Mouse (Mus musculus): ENCODE data around the gene Olfr352.

Gene Olfr352

DNA sequence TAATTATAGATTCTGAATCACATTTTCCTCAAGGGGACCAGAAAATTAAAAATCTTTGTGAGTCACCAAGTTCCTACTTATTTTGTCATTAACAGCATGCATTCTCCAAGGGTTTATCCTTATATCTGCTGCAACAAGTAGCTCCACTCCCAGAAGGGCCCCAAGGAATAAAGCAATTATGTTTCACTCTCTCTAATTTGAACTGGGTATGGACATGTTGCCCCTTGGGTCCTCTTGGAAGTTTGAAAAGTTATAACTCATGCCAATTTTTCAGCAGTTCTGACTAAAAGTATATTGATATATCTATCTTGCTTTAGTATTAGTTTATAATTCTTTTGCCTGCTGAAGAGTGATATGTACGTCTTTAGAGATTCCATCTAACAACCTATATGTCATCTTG lies at the start of gene Olfr352:
Gene Olfr352, plus strand, starts transcription at position 301 of the 400 bp plus-strand sequence.
- DNase-seq (ENCODE audit: low spot score in 2 of 2) = no peak

DNA sequence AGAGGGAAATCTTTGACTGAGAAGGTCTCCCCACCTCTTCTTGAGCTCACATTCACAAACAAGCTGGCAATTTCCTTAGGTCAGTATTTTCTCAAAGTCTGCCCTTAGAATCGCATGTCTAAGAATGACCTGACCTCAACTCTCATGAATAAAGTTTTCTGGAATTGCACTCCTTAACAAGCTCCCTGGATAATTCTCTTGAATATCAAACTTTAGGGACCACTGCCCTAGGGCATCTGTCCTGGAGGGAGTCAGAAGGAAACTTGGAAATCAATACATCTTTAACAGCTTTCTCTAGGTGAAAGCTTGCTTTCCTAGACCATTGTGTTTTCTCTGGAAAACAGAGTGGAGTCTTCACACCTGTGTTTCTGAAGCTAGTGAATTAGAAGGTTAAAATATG lies 22.2 kb upstream of the Olfr352 start, which contains the start of gene Olfr350:
Gene Olfr350, plus strand, starts transcription at position 301 of the 400 bp plus-strand sequence.
- DNase-seq (ENCODE audit: low spot score in 2 of 2) = no peak

DNA sequence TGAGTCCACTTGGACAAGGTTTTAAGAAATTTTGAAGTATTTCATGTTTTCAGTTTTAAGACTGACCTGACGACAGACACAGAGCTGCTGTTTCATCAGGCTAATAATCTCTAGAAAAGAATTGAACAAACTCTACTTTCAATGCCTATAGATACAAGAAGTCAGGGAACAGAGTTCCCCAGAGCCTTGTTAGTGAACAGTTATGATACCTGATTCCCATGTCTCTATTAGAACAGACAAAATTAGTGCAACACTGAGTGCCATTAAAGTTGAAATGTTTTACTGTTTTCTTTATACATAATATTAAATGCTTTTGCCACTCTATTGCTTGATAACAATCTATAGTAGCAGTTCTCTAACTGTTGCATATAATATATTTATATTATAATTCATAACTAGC lies 5.7 kb upstream of the Olfr352 start, which contains the start of gene Olfr351:
Gene Olfr351, minus strand, starts transcription at position 101 of the 400 bp plus-strand sequence.
- DNase-seq (ENCODE audit: low spot score in 2 of 2) = no peak

DNA sequence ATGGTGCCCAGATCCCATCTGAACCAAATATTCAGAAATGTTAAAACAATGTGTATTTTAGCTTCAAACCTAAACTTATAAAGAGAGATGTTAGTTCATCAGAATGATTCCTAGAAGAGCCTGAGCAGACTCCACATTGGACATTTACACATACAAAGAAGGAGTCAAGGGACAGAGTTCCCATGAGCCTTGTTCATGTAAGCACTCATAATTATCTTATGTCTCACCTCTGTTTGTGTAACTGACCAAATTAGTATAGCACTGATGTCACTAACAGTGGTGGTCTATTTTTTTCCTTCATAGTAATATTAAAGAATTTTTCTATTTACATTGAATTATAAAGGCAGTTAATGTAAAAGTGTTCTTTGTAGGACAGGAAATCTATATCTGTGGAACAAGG lies 24.6 kb downstream of the Olfr352 start, which contains the start of gene Olfr353:
Gene Olfr353, minus strand, starts transcription at position 101 of the 400 bp plus-strand sequence.
- DNase-seq (ENCODE audit: low spot score in 2 of 2) = no peak

DNA sequence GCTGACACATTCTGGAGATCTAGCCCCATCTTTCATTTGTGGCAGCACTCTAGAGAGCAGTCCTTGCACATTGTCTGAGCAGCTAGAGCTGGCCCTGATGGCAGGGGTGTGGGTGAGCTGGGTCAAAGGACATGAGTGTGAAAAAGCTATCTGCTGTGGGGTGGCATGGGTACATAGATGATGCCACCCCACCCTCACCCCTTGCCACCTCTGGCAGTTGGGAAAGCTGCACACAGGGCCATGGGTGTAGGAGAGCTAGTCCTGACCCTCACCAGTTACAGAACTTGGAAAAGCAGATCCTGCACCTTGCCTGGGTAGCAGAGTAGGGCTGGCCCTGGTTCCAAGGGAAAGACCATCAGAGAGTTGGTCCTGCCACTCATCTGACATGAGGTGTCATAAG lies 28.9 kb downstream of the Olfr352 start:
- DNase-seq (ENCODE audit: low spot score in 2 of 2) = no peak

DNA sequence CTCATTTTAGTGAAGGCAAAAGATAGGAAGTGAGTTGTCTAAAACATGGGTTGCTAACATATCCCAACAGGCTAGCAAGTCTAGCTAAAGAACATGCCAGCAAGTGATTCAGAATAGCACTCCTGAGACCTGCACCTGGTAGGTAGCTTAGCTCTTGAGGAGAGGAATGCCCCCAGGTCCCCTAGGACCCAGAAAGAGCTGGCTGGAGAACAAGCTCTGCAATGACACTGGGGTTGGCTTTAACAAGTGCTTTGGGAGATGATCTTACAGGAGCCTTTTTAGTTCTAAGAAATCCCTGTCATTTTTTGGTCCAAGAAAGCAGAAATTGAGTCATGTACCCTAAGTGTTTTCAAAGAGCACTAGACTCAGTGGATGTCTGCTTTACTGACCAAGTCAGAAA lies 37.1 kb downstream of the Olfr352 start, which contains the start of gene Olfr354:
Gene Olfr354, plus strand, starts transcription at position 301 of the 400 bp plus-strand sequence.
- no peak for DNase-seq (ENCODE audit: low spot score in 2 of 2)

Data from frontal cortex, postnatal 10 days (tissue).